Mouse (Mus musculus) right cerebral cortex, postnatal 14 days (tissue): Measurements from ENCODE around the gene Fkbp10.

ENCODE experiments used
- DNase-seq: peaks from one replicate; pipeline ENCODE4 v3.0.0; 2022

The Fkbp10 gene

GRCm38 (mm10) chr11:100472935-100473295, 57.4 kb downstream of the Fkbp10 start:
- no peak for DNase-seq
